Mouse (Mus musculus): ENCODE data around the gene Rnf6.

GRCm38 (mm10) chr5:146190093-146190492 is 31.3 kb downstream of the Rnf6 start:
- TF ChIP-seq ZNF384 (IDR thresholded peaks at IDR 0.05; ENCODE audit: low read depth, low read length) (no peak), CHD2 (IDR thresholded peaks at IDR 0.05; ENCODE audit: low read depth, low read length) (no peak), ZC3H11A (IDR thresholded peaks at IDR 0.05; ENCODE audit: borderline replicate concordance, low read depth, low read length) (no peak), HCFC1 (IDR thresholded peaks at IDR 0.05; ENCODE audit: borderline replicate concordance, insufficient read depth, low read length) (no peak)

All from ES-E14 (cell line).